Mouse (Mus musculus): ENCODE measurements around the gene Metap1.

DNA sequence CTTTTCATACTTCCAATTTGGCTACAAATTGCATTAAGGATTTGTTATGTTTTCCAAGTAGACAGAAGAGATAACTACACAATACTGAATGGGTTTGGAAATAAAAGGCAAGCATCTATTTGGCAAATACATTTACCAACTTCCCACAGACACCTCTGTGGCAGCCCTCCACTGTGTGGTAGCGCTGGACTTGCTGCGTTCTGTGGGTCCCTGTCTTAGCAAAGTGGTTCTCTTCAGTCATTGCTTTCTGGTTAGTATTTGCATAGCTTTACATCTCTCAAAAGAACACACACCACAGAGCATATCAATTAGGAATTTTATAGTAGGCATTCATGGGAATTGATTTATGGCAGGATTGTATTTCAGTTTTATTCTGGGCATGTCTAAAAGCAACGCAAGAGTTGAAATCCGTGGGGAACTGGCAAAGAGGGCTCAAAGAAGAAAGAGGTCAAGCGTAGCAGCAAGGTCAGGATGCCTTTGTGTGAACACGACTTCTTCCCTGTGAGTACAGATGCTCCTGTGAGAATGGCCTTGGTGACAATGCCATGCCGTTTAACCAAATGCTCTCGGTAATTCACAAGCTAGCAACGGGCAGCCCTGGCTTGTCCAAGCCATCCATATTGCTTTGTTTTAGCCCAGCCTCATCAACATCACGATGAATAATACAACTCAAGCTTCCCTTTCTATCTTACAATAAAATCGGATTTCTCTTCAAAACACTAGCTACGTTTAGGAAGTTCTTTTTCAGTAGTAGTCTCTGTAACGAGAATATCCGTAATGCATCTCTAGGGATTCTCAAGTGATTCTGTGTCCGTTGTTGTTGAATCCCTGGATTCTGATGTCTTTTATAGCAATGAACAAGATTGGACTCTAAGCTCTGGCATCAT lies 10.8 kb upstream of the Metap1 start:
- TF ChIP-seq CTCF (IDR thresholded peaks at IDR 0.05; ENCODE audit: borderline replicate concordance, insufficient read depth, low read depth, low read length) = no peak
- no peak for TF ChIP-seq POLR2A (IDR thresholded peaks at IDR 0.05; ENCODE audit: borderline replicate concordance, insufficient read depth, low read length)

All from cerebellum, adult 2 months (tissue).